Mouse (Mus musculus) inflammation-experienced regulatory T-cells, adult 6 months (primary cell): ENCODE results near the gene Csmd2. TPM values are rescaled to one million over a fixed set of nuclear protein-coding genes. Genes with fewer than 3 reads are reported as not detected.
"Not testable (repeated sequence)": the region's sequence is repeated elsewhere in the genome, so short reads cannot be mapped to it uniquely, and the experiment has no call there.

Experiments used
- ATAC-seq: one replicate; pipeline ENCODE4 v1.8.0; 2017
- polyA plus RNA-seq, 3 experiments: library from polyadenylated mRNA; unstranded; fragments of 100-300 nt; shearing (Covaris generic); gene quantifications; one replicate each; pipeline ENCODE4 v1.2.1; 2017

The Csmd2 gene
- polyA plus RNA-seq, 3 experiments from 2014 or later, result not detected

DNA sequence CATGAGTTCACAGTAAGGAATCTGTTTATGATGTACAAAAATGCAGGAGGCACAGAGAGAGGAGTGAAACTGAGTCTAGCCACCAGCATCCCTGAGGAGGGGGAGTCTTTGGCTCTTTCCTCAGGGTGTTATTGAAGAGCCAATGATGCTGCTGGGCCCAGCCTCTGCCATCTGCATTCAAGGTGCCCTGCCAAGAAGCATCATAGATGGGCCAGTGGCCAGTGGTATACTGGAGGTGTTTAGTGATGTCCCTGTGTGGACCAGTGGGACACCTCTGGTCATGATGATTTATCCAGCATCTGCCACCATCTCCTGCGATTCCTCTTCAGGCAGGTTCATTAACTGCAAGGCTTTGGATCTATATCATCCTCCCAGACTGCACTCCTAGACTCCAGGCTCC is 61.1 kb downstream of the Csmd2 start:
- ATAC-seq, result no peak

- ATAC-seq, result no peak
These were observed 65.0 kb downstream of the Csmd2 start for GRCm38 (mm10) chr4:128052701-128053100.

GRCm38 (mm10) chr4:128061274-128061673 is 73.6 kb downstream of the Csmd2 start:
- ATAC-seq, result not testable (repeated sequence)

- no peak for ATAC-seq
These were observed 79.5 kb downstream of the Csmd2 start for GRCm38 (mm10) chr4:128067189-128067588.

DNA sequence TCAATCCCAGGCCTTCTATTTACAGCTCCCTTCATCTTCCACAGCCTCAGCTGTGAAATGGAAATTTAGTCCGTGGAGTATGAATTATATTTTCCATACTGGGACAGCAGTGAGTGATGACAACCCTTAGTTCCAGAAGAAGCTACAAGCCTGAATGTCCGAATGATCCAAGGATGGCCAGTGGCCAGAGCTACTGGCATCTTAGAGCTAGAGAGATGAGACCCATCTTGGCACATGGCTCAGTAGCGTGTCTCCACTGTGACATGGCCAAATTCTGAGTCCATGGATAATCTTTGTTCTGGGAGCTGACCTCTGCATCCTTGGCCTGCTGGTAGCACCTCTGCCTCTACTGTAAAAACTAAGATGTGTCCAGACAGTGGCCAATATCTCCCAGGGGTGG is 96.8 kb downstream of the Csmd2 start:
- no peak for ATAC-seq

- no peak for ATAC-seq
These were observed 97.4 kb downstream of the Csmd2 start for GRCm38 (mm10) chr4:128085096-128085495.

- ATAC-seq, result no peak
These were observed 99.5 kb downstream of the Csmd2 start for GRCm38 (mm10) chr4:128087147-128087606.

DNA sequence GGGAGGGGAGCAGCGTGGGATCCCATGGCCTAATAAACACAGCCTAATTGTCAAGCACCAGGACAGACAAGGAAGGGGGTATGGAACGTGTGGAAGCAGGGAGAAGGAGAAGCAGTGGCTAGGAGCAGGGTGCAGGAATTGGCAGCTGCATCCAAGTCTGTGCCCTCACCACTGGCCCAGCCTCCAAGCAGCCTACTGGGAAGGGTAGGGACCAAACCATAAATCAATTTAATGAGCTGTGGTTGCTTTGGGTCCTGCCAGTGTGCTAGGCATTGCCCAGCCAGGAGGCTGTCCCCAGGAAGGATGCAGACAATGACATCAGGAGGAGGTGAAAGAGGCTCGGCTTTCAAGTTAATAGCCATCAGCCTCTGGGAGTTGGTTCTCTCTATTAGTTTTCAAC is 100.0 kb downstream of the Csmd2 start:
- no peak for ATAC-seq

- no peak for ATAC-seq
These were observed 100.6 kb downstream of the Csmd2 start for GRCm38 (mm10) chr4:128088264-128088663.

DNA sequence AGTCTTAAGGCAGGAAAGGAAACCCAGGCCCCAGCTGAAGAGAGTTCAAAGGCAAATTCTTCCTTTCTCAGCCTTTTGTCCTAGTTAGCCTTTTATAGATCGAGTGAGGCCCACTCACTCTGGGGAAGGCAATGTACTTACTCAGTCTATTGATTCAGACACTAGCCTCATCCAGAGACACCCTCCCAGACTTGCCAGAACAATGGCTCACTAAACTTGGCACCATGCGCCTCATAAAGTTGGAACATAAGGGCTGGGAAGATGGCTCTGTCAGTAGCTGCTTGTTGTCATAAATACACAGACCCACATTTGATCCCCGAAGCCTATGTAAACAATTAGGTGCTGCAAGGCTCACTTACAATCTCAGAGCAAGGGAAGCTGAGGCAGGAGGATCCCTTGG is 104.3 kb downstream of the Csmd2 start:
- ATAC-seq, result no peak

DNA sequence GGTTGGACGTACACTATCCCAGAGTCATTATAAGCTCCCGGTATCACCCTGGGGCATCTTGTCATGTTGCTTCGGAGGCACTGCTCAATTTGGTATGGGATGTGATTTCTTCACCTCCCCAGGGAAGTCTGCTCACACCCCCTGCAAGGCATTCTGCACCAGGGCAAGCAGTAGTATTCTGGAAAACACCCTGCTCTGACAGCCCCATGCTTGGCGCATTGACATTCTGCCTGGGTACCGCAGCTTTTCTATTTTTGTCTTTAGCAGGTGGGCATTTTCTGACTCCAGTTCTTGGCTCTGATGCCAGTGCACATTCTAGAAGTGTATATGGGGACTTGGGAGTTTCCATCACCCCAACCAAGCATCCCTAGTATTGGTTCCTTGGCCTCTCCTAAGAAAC is 111.9 kb downstream of the Csmd2 start:
- ATAC-seq, result no peak

GRCm38 (mm10) chr4:128100541-128100940 is 112.9 kb downstream of the Csmd2 start:
- ATAC-seq, result no peak

GRCm38 (mm10) chr4:128116331-128116730 is 128.7 kb downstream of the Csmd2 start:
- no peak for ATAC-seq

DNA sequence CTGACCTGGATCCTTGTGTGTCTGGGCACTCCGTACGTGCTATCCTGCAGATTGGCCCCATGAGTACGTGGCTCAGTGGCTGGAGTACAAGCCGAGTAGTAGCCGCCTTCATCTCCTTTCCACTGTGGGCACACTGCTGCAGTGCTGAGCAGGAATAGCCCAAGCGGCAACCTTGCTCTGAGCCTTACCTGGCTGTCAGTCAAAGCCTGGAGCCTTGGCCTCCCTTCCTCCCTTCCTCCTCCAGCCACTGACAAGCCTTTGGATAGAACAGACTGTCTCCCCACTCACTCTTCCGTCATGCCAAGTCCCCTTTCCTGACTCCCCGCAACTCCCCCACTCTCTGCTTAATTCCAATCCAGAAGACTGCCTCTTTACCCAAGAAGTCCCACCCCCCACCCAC is 135.6 kb downstream of the Csmd2 start:
- no peak for ATAC-seq

DNA sequence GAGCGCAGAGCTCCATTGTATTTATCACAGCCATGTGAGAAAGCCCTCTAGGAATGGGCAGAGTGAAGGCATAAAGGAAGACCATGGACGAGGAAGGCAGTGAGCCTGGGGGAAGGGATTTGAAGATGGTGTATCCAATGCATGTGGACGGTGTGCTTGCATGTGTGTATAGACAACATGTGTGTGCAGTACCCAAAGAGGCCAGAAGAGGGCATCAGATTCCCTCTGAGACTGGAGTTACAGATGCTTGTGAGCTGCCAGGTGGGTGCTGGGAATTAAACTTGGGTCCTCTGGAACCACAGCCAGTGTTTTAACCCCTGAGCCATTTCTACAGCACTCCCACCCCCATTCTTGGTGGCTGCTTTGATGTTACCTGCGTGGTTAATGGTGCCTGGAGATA is 137.1 kb downstream of the Csmd2 start:
- ATAC-seq, result no peak

- no peak for ATAC-seq
These were observed 140.9 kb downstream of the Csmd2 start for GRCm38 (mm10) chr4:128128546-128128945.

- no peak for ATAC-seq
These were observed 143.0 kb downstream of the Csmd2 start for GRCm38 (mm10) chr4:128130611-128131142.

GRCm38 (mm10) chr4:128131666-128132065 is 144.0 kb downstream of the Csmd2 start:
- no peak for ATAC-seq

DNA sequence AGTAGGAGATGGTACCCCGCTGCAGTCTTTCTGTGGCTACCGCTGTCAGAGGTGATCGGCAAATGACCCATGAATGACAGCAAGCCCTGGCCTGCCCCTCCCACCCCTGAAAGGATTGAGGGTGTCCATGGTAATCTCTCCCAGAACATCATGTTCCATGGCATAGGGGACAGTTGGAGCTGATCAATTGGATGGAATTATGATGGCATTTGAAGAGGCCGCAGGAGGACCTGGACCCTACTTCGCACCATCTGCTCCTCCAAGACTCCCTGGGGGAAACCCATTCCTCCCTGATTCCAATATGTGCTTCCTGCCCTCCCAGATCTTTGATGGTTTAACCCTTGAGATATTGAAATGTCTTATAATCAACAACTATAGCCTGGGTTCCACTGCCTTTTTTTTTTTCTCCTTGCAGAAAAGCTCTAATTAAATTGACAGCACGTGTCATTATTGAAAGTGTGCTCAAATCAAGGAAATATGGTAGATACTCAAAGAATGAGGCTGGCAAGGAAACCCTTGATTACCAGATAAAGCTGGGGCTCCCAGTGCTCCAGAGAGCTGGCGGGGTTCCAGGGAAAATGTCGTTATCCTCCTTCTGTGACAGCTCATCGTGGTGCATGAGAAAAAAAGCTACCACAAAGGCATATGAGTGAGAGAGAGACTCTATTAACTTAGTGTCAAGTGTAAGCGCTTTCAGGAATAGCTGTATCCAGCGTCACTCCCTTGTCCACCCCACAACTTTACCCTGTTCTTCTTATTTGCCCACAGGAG is 145.4 kb downstream of the Csmd2 start:
- no peak for ATAC-seq

DNA sequence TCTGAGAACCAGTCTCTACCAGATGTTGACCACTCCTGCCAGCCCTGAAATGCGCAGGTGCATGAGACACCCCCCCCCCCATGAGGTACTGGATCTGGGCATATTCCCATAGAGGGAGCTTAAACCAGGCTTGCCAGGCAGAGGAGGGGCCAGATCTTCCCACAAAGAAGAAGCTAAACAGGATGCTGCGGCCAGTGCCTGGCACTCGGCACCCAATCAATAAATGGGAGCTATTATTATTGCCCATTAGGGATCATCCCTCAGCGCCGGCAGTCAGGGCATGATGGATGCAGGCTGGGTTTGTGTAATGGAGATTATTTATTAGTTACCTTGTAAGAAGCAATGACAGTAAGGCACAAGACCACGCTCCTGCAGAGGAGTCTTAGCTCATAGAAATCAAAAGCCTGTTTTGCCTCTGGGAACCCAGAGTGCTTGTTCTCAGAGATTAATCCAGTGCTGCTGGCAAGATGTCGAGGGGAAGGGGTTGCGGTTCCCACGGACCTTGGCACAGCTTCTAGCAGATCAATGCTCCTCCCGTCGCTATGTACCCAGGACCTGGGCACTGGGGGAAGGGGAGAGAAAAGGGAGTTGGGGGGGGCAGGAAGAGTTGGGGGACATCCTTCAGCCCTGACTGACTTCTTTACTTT is 146.8 kb downstream of the Csmd2 start:
- ATAC-seq, result no peak

DNA sequence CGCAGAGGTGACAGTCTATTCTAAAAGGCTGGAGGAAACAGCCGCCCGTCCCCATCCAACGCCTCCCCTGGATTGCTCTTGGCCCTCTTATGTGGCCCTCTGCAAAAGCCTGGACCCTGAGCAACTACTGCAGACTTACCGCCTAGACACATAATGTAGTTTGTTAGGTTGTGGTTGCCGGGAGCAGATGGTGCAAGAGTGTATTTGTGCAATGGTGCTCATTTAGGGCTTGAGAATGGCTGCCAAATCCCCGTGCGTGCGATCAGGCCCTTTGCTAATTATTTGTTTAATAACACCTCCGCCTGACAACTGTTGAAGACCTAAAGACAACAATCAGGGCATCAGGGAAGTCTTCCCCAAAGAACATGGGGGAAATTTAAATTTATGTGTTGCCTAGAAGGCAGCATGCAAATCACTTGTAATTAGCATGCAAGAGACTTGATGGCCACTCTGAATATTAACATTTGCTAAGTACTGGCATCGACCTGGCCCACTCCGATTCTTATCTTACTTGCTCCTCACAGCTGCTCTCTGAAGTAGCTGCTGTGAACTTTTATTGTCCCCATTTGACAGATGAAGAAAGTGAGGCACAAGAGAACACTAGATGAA is 147.5 kb downstream of the Csmd2 start:
- ATAC-seq, result no peak

DNA sequence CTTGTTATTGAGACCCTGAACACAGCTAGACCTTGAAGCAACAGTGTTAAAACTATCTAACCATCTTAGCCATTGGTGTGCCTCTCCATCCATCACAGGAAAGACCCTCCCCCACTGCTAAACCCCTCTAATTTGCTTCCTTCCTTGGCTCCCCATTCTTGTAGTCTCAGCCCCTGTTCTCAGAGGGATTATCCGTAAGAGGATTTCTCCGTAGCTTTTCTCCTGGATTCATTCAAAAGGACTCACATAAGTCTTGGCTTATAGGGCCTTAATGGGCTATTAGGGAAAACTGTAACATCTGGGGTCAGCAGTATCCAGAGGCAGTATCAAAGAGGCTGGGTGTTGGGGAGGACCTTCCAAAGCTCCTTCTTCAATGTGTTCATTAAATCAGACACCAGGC is 152.3 kb downstream of the Csmd2 start:
- ATAC-seq, result no peak
